Mouse (Mus musculus): ENCODE results near the gene Ptges3.
A peak's percentile ranks its signal among the peaks of the same experiment; 100 is the strongest.

Ptges3 gene

GRCm38 (mm10) chr10:128091564-128092505 is 33.1 kb downstream of the Ptges3 start, which contains the start of gene Baz2a:
Gene Baz2a (plus strand): TSS chr10:128091577.
- peak in 1 of 2 experiments; percentile 43 for DNase-seq (ENCODE audit: low read depth in 1 of 2, low spot score in 2 of 2)

DNA sequence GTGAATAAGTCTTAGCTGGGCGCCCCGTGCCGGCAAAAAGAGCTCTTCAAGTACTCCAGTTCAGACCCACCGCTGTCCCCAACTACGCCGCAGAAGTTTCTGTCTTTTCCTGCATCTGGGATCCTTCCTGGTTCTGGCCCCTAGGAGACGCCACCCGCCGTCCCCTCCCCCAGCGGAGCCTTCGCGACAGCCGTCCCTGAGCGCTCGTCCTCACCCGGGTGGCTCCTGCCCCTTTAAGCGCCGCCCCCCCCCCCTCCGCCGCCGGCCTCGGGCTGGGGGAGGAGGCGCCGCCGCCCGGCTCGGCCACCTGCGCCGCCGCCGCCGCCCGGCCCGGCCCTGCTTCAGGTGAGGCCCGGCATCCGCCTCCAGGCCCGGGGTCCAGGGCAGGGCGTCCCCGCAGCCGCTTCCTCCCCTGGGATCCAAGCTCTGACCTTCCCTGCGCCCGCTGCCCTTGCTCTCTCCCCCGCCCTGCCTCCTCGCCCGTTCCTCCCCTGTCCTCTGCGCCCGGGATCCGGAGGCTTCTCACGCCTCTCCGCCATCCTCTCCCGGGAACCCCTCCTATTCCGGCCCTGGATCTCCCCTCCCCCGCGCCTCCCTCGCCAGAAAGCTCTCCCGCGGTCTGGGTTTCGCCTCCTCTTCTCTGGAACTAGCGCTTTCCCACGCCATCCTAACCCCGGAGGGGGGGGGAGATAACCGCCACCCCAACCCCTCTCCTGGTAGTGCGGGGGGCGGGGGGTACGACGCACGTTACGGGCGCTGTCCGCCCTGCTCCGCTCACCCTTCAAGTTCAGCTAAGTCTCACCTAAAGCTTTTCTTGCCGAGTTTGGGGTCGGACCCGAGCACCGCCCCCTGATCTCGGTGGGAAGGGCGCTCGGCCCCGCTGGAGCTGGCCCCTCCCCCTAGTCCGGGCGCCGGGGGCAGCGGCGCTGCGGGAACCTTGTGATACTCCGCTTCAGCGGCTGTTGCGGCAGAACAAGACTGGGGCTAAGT is 34.0 kb downstream of the Ptges3 start:
- peak in 1 of 2 experiments; percentile 40 for DNase-seq (ENCODE audit: low read depth in 1 of 2, low spot score in 2 of 2)

DNA sequence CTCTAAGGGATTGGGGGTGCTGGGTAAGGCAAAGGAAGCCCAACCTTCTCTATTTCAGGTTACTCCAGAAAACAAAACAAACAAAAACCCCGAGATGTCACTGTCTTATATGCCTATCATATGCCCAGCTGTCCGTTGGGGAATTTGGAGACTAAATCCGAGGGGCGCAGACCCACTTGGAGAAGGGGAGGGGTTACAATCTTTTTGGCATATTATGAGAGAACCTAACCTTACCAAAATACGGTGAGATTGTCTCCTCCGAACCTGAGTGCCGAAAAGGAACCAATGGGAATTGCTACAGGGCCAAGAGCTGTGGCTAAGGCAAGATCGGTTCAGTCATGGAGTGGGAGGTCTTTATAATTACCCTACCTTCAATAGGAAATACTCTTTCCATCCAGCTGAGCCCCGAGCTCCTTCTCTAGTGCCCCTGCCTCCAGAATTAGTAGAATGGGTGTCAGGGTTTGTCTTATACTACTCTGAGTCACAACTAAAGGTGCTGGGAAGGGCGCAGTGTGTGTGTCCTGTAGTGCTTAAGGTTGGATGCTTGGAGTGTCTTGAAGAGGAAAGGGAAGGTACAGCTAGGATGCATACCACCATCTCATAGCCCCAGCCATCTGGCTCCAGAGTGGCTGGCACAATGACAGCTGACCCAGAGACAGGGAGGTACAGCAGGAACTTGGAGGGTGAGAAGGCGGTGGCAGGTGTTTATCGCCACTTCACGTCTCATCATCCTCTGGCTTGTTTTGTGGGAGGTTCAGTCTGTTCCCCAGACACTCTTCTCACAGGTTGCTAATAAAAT is 34.9 kb downstream of the Ptges3 start:
- no peak for DNase-seq (ENCODE audit: low read depth in 1 of 2, low spot score in 2 of 2)

DNA sequence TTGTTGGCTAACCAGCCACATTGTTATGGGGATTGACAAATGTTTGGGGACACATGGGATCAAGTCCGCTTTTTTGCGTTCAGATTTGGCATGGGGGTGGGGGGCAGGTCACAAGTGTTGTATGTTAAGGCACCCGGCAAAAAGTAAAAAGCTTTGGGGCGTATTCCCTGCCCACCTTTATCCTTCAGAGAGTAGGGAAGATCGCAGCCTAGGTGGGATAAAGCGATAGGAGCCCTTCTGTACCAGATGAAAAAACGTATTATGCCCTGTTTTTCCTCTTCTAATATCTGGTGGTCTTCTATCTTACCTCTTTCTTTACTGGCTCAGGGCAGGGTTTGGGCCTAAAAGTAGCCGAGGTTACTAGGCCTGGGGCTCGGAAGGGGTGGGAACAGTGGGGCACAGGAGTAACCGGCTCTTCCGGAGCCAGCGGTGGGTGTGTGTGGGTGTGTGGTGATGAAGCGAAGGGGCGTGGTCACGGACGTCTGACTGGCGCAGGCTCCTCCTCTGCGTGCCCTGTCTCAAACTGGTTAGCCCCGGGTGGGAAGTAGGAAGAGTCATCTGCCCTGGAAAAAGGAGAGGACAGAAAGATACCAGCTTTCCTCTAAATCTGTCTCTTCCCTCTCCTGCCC is 35.7 kb downstream of the Ptges3 start:
- peak; percentile 63 to 76 for DNase-seq (ENCODE audit: low read depth in 1 of 2, low spot score in 2 of 2)

DNA sequence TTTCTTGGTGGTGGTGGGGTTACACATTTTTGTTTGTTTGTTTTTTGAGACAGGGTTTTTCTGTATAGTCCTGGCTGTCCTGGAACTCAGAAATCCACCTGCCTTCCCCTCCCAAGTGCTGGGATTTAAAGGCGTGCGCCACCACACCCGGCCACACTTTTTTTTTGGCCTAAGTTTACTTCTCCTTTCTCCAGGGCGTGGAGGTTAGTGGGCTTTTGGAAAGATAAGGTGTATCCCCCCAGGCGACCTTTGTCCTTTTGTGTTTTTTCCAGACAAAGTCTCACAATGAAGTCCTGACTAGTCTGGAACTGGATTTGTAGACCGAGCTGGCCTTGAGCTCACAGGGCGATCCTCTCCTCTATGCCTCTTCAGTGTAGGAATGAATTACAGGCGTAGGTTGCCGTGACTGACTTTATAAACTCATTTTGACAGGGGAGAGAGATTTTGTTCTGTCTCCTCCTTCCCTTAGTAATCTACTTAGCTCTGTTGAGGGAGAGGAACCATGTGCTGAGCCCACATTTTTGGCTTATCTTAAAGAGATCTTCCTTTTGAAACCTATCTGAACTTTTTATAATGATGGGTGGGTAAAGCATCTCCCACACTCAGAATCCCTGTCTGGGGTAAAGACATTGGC is 36.4 kb downstream of the Ptges3 start:
- DNase-seq (ENCODE audit: low read depth in 1 of 2, low spot score in 2 of 2): no peak

DNA sequence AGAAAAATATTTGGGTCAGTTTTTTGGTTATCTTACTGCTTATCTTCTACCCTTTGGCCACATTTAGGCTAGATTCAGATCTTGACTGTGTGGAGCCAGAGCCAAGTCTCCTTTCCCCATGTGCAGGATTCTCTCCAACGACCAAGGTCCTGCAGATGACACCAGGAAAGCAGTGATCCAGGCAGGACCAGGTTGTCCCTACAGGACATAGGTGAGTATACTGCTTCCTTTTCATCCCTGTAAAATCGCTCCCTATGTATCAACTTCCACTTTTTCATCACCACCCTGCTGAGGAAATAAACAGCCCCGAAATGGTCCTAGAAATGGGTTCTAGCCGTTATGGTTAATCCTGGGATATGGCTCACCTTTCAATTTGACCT is 37.5 kb downstream of the Ptges3 start:
- DNase-seq (ENCODE audit: low read depth in 1 of 2, low spot score in 2 of 2): no peak

- DNase-seq (ENCODE audit: low read depth in 1 of 2, low spot score in 2 of 2): peak in 1 of 2 experiments; percentile 64
Observed at GRCm38 (mm10) chr10:128096693-128097586, 38.2 kb downstream of the Ptges3 start.

- DNase-seq (ENCODE audit: low read depth in 1 of 2, low spot score in 2 of 2): peak in 1 of 2 experiments; percentile 24
Observed at GRCm38 (mm10) chr10:128097587-128097971, 38.8 kb downstream of the Ptges3 start.

GRCm38 (mm10) chr10:128110103-128110761 is 51.5 kb downstream of the Ptges3 start:
- DNase-seq (ENCODE audit: low read depth in 1 of 2, low spot score in 2 of 2): no peak

GRCm38 (mm10) chr10:128111227-128111626 is 52.5 kb downstream of the Ptges3 start:
- DNase-seq (ENCODE audit: low read depth in 1 of 2, low spot score in 2 of 2): no peak

DNA sequence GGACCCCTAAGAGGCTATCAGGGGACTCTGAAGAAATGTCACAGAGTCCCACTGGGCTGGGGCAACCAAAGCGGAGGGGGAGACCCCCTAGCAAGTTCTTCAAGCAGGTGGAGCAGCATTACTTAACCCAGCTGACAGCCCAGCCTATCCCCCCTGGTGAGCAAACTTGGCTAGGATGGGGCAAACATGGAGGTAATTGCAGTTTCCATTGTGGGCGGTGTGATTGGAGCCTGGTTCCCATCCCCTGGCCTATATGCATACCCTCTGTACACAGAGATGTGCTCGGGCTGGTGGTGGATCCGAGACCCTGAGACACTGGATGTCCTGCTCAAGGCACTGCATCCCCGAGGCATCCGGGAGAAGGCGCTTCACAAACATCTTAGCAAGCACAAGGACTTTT is 65.1 kb downstream of the Ptges3 start:
- DNase-seq (ENCODE audit: low read depth in 1 of 2, low spot score in 2 of 2): no peak

DNA sequence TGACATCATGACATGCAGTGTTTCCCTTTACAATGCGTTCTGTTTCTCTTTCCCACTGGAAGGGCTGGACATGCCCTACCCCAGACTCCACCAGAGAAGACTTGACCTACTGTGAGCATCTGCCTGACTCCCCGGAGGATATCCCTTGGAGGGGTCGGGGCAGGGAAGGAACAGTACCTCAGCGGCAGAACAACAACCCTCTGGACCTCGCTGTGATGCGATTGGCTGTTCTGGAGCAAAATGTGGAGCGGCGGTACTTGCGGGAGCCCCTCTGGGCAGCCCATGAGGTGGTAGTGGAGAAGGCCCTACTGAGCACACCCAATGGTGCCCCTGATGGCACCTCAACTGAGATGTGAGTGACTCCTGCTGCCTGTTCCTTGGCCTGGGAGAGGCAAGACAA is 66.1 kb downstream of the Ptges3 start:
- no peak for DNase-seq (ENCODE audit: low read depth in 1 of 2, low spot score in 2 of 2)

GRCm38 (mm10) chr10:128125951-128126350 is 67.2 kb downstream of the Ptges3 start:
- DNase-seq (ENCODE audit: low read depth in 1 of 2, low spot score in 2 of 2): no peak
